In the genomic region with DNA sequence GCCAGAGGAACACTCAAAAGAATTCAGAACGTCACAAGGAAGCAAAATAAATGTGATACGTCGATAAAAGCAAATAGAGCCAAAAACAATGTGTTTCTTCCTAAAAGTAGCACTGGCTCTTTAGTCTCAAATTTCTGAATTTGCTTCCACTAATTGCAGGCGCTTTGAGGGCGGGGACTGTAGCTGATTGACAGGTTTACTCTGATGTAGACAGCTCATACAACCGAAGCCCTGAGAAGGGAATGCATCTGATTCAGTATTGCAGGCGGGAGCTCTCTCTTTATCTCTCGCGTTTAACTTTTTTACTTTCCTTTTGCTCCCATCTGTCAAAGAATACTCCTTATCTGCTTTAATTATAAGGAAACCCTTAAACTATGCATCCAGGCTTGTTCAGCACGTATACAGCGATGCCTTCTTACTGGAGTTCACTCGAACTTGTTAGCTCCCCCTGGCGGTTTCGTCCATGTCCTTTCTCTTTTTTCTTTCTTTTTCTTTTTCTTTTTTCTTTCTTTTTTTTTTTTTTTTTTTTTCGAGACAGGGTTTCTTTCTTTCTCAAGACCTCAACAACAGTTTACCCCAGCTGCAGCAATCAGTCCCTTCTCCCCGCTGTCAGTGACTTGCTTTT, we compare ENCODE assay signal across 8 mouse cellular contexts.
A peak's percentile ranks its signal among the peaks of the same experiment; 100 is the strongest.
DNase-seq lines count a peak whose midpoint lies in the region; ATAC-seq and TF ChIP-seq lines count a peak whose summit lies in the region.

No protein-coding gene starts in this region.

- no peak overlapping the region for H3K9ac ChIP-seq in forebrain, embryonic 11.5 days (ENCODE audit: low read length)
- H3K9ac ChIP-seq in neural tube, embryonic 15.5 days (replicated peaks) = 0 out of 2 replicates have a peak overlapping the region, but pooled peaks have one; percentile 11

- 29% methylated on average over 16 of the region's 16 CpGs for WGBS in forebrain, embryonic 11.5 days
- 27% methylated on average over 16 of the region's 16 CpGs for WGBS in hindbrain, embryonic 10.5 days
- WGBS in lung, adult 2 months = 14% methylated on average over 16 of the region's 16 CpGs
- 29% methylated on average over 16 of the region's 16 CpGs for WGBS in neural tube, embryonic 15.5 days

- H3K4me2 ChIP-seq in forebrain, embryonic 11.5 days (ENCODE audit: low read depth, low read length, severe bottlenecking) = peak overlapping the region; percentile 22; the same call in 1 of the 2 replicates
- H3K4me2 ChIP-seq in neural tube, embryonic 15.5 days = peak overlapping the region; percentile 51

- no peaks in the 10 kb centered on the region for H3K36me3 ChIP-seq in forebrain, embryonic 11.5 days (ENCODE audit: control insufficient read depth, insufficient read depth, low read length)
- no peaks in the 10 kb centered on the region for H3K36me3 ChIP-seq in hindbrain, embryonic 10.5 days
- H3K36me3 ChIP-seq in neural tube, embryonic 15.5 days = no peaks in the 10 kb centered on the region

- peak; percentile 53; the same call in 1 of the 2 replicates for TF ChIP-seq CTCF in brain, embryonic 14.5 days (IDR thresholded peaks at IDR 0.05; ENCODE audit: borderline replicate concordance, extremely low read depth, insufficient read depth, insufficient read length)
- peak; percentile 80 for TF ChIP-seq CTCF in layer of hippocampus, adult 2 months (conservative IDR thresholded peaks at IDR 0.05)
- TF ChIP-seq CTCF in lung, adult 2 months (IDR thresholded peaks at IDR 0.05; ENCODE audit: insufficient read depth, low read length) = no peak; the same call in 1 of the 2 replicates

- H3K4me3 ChIP-seq in forebrain, embryonic 11.5 days (ENCODE audit: low read depth, low read length) = peak overlapping the region; percentile 3; the same call in 1 of the 2 replicates
- peak overlapping the region; percentile 39 for H3K4me3 ChIP-seq in hindbrain, embryonic 10.5 days
- H3K4me3 ChIP-seq in layer of hippocampus, adult 2 months = peak overlapping the region; percentile 59
- no peak overlapping the region for H3K4me3 ChIP-seq in lung, adult 2 months (replicated peaks; ENCODE audit: extremely low read depth, low read depth, low read length)
- H3K4me3 ChIP-seq in neural tube, embryonic 15.5 days (replicated peaks) = peak overlapping the region; percentile 23

- no peak overlapping the region for H3K27ac ChIP-seq in forebrain, embryonic 11.5 days (ENCODE audit: low read depth, low read length)
- H3K27ac ChIP-seq in hindbrain, embryonic 10.5 days = no peak overlapping the region
- H3K27ac ChIP-seq in layer of hippocampus, adult 2 months = no peak overlapping the region
- H3K27ac ChIP-seq in neural tube, embryonic 15.5 days (replicated peaks) = no peak overlapping the region

- no peak for TF ChIP-seq POLR2A in brain, embryonic 14.5 days (IDR thresholded peaks at IDR 0.05; ENCODE audit: borderline replicate concordance, extremely low read depth, insufficient read depth, insufficient read length, poor library complexity, severe bottlenecking)
- TF ChIP-seq POLR2A in lung, adult 2 months (IDR thresholded peaks at IDR 0.05; ENCODE audit: borderline replicate concordance, extremely low read depth, low read depth, low read length) = no peak

- peak; percentile 77; the same call in 1 of the 2 replicates for ATAC-seq in forebrain, embryonic 11.5 days (replicated peaks; ENCODE audit: low FRiP score)
- no peak for ATAC-seq in neural tube, embryonic 15.5 days (ENCODE audit: low FRiP score)

- no peaks in the 10 kb centered on the region for H3K4me1 ChIP-seq in forebrain, embryonic 11.5 days (replicated peaks; ENCODE audit: control insufficient read depth, insufficient read depth, low read length)
- no peaks in the 10 kb centered on the region for H3K4me1 ChIP-seq in hindbrain, embryonic 10.5 days (replicated peaks)
- H3K4me1 ChIP-seq in lung, adult 2 months (ENCODE audit: control insufficient read depth, insufficient read depth, low read length) = no peaks in the 10 kb centered on the region
- H3K4me1 ChIP-seq in neural tube, embryonic 15.5 days = no peaks in the 10 kb centered on the region

- peak; percentile 62 for DNase-seq in ES-CJ7 (ENCODE audit: low read depth, low spot score)
- peak; percentile 87 for DNase-seq in brain, embryonic 14.5 days (ENCODE audit: low read depth)
- peak; percentile 73 for DNase-seq in forebrain, embryonic 11.5 days (ENCODE audit: low spot score)
- peak; percentile 51 for DNase-seq in hindbrain, embryonic 10.5 days (ENCODE audit: low spot score)
- DNase-seq in layer of hippocampus, adult 2 months (ENCODE audit: low spot score in 2 of 2) = peak; percentile 32 to 62
- DNase-seq in lung, adult 2 months = peak; percentile 23
- DNase-seq in urinary bladder, postnatal 4 days (ENCODE audit: low spot score in 2 of 2) = peak; percentile 28 to 73

- no peaks in the 10 kb centered on the region for H3K9me3 ChIP-seq in forebrain, embryonic 11.5 days (ENCODE audit: control insufficient read depth, low read length)
- H3K9me3 ChIP-seq in hindbrain, embryonic 10.5 days = no peaks in the 10 kb centered on the region
- no peaks in the 10 kb centered on the region for H3K9me3 ChIP-seq in neural tube, embryonic 15.5 days (replicated peaks)

- no peaks in the 10 kb centered on the region for H3K27me3 ChIP-seq in forebrain, embryonic 11.5 days (ENCODE audit: control insufficient read depth, insufficient read depth, low read length)
- H3K27me3 ChIP-seq in hindbrain, embryonic 10.5 days (ENCODE audit: insufficient read depth, poor library complexity, severe bottlenecking) = no peaks in the 10 kb centered on the region
- H3K27me3 ChIP-seq in neural tube, embryonic 15.5 days (replicated peaks) = no peaks in the 10 kb centered on the region

Comparison
In these comparisons a context has a peak if more than half of its experiments do, and no peak if none do; other contexts are left out.
1. DNase-seq: peak in every context shown above with its lines; median percentile 87 in brain, embryonic 14.5 days; 73 in forebrain, embryonic 11.5 days; 62 in ES-CJ7; 51 in hindbrain, embryonic 10.5 days; 50 in urinary bladder, postnatal 4 days; 47 in layer of hippocampus, adult 2 months; 23 in lung, adult 2 months.